11 mouse cellular contexts compared by ENCODE assay signal in the genomic region with DNA sequence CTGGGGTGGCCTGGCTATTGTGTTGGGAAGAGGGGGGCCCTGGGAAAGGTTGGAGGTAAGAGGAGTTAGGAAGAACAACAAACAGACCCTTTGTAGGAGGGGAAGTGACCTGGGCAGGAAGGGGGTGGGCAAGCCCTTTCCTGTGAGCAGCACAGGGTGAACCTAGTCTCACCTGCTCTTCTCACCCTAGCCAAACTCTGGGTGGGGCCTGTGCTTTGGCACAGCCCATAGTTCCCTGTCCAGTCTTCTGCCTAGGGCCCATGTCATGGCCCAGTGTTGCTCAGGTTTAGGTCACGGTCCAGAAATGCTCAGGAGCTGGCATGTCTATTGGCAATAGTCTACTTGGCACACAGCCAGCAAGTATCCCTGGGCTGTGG. TPM values are rescaled to one million over a fixed set of nuclear protein-coding genes. Genes with fewer than 3 reads are reported as not detected.
DNase-seq lines count a peak whose midpoint lies in the region; ATAC-seq lines count a peak whose summit lies in the region.
"Had no signal": no experiment of that assay in that cellular context is flagged by ENCODE, and none has a peak within 500 bp of the region (broad histone marks: within the 10 kb centered on the region; RNA-seq: fewer than 3 reads in every experiment).

No protein-coding gene starts in this region.

- no peaks in the 10 kb centered on the region for H3K9me3 ChIP-seq in heart, embryonic 12.5 days (replicated peaks)
- no peaks in the 10 kb centered on the region for H3K9me3 ChIP-seq in liver, embryonic 15.5 days (replicated peaks)
- no peaks in the 10 kb centered on the region for H3K9me3 ChIP-seq in neural tube, embryonic 15.5 days (replicated peaks)

- no peak for DNase-seq in heart, adult 8-10 months (ENCODE audit: low spot score)
- peak; percentile 55 for DNase-seq in 3T3-L1 (ENCODE audit: low read depth, low spot score)
- DNase-seq in spleen, postnatal 14 days (ENCODE audit: low spot score in 2 of 2) = no peak

- H3K36me3 ChIP-seq in heart, embryonic 12.5 days = no peaks in the 10 kb centered on the region
- no peaks in the 10 kb centered on the region for H3K36me3 ChIP-seq in liver, embryonic 15.5 days (replicated peaks)
- peaks cover 4% of the 10 kb centered on the region; the same call in 1 of the 2 replicates for H3K36me3 ChIP-seq in neural tube, embryonic 15.5 days

- WGBS in heart, embryonic 12.5 days = 71% methylated on average over 1 of the region's 1 CpGs
- 41% methylated on average over 1 of the region's 1 CpGs for WGBS in liver, embryonic 15.5 days (ENCODE audit: insufficient replicate concordance)
- WGBS in neural tube, embryonic 15.5 days = 69% methylated on average over 1 of the region's 1 CpGs

- peaks cover 24% of the 10 kb centered on the region for H3K4me1 ChIP-seq in heart, embryonic 12.5 days (replicated peaks)
- H3K4me1 ChIP-seq in liver, embryonic 15.5 days (replicated peaks) = 0 out of 2 replicates have a peak, but pooled peaks cover 13% of the 10 kb centered on the region
- H3K4me1 ChIP-seq in neural tube, embryonic 15.5 days = no peaks in the 10 kb centered on the region; the same call in 1 of the 2 replicates

- H3K9ac ChIP-seq in heart, embryonic 12.5 days = 0 out of 2 replicates have a peak overlapping the region, but pooled peaks have one; percentile 2
- H3K9ac ChIP-seq in liver, embryonic 15.5 days = no peak overlapping the region
- H3K9ac ChIP-seq in neural tube, embryonic 15.5 days (replicated peaks) = no peak overlapping the region

- no peak overlapping the region for H3K4me2 ChIP-seq in heart, embryonic 12.5 days
- no peak overlapping the region for H3K4me2 ChIP-seq in liver, embryonic 15.5 days
- no peak overlapping the region for H3K4me2 ChIP-seq in neural tube, embryonic 15.5 days

- ATAC-seq in heart, embryonic 12.5 days (ENCODE audit: insufficient number of reproducible peaks, low FRiP score) = peak; percentile 23; the same call in 1 of the 2 replicates
- ATAC-seq in granulocyte monocyte progenitor cell, adult 5-6 weeks (replicated peaks; ENCODE audit: poor library complexity, severe bottlenecking) = 0 out of 2 replicates have a peak, but pooled peaks have one; percentile 4
- ATAC-seq in liver, embryonic 15.5 days (ENCODE audit: insufficient read depth) = peak; percentile 53
- ATAC-seq in activated CD4-positive, CD25-positive, alpha-beta regulatory T cell, adult 4 months = no peak
- no peak for ATAC-seq in neural tube, embryonic 15.5 days (ENCODE audit: low FRiP score)

- H3K27me3 ChIP-seq in heart, embryonic 12.5 days (replicated peaks) = no peaks in the 10 kb centered on the region
- no peaks in the 10 kb centered on the region; the same call in 1 of the 2 replicates for H3K27me3 ChIP-seq in liver, embryonic 15.5 days
- H3K27me3 ChIP-seq in neural tube, embryonic 15.5 days (replicated peaks) = no peaks in the 10 kb centered on the region

- no peak overlapping the region for H3K4me3 ChIP-seq in heart, embryonic 12.5 days
- H3K4me3 ChIP-seq in liver, embryonic 15.5 days (replicated peaks) = no peak overlapping the region
- no peak overlapping the region for H3K4me3 ChIP-seq in neural tube, embryonic 15.5 days (replicated peaks)

- H3K27ac ChIP-seq in heart, embryonic 12.5 days (ENCODE audit: poor library complexity, severe bottlenecking) = peak overlapping the region; percentile 50; the same call in 1 of the 2 replicates
- H3K27ac ChIP-seq in liver, embryonic 15.5 days (replicated peaks) = no peak overlapping the region
- H3K27ac ChIP-seq in neural tube, embryonic 15.5 days (replicated peaks) = no peak overlapping the region

RNA-seq across cellular contexts. Expression of gene Scgb1a1, which starts 19.6 kb away (rescaled TPM):
- polyA plus RNA-seq in heart, embryonic 12.5 days (2016; fragmentation: Nextera tagmentation; extraction: Ambion mirVana) = not detected in 2 replicates
- 10 to 100 TPM in 1 of 4 experiments, not detected in 3; 44.8 TPM for total RNA-seq in heart, adult 8-10 months (2022)
- not detected in 2 replicates for total RNA-seq in granulocyte monocyte progenitor cell, adult 5-6 weeks (2014; fragmentation: Nextera tagmentation)
- not detected in 2 replicates for total RNA-seq in granulocyte monocyte progenitor cell, adult 5-6 weeks (2017)
- not detected in 2 replicates for polyA plus RNA-seq in liver, embryonic 15.5 days (2015; fragmentation: Nextera tagmentation; extraction: Ambion mirVana)
- polyA plus RNA-seq in activated CD4-positive, CD25-positive, alpha-beta regulatory T cell, adult 4 months (2017; shearing (Covaris generic)) = not detected
- polyA plus RNA-seq in neural tube, embryonic 15.5 days (2015; fragmentation: Nextera tagmentation; extraction: Ambion mirVana) = not detected in 2 replicates
- total RNA-seq: common myeloid progenitor, adult 5-6 weeks; gastrocnemius, postnatal 25 days; left cerebral cortex, adult 18-20 months had no signal

RNA-seq across cellular contexts. Expression of gene Asrgl1, which starts 28.1 kb away (rescaled TPM):
- 11.3 and 14.1 TPM in 2 replicates for polyA plus RNA-seq in heart, embryonic 12.5 days (2016; fragmentation: Nextera tagmentation; extraction: Ambion mirVana)
- 10 to 100 TPM; 31.9 to 37.3 (median 37.2) TPM for total RNA-seq in heart, adult 8-10 months (2022)
- 22.0 and 32.6 TPM in 2 replicates for total RNA-seq in granulocyte monocyte progenitor cell, adult 5-6 weeks (2014; fragmentation: Nextera tagmentation)
- 26.9 and 30.5 TPM in 2 replicates for total RNA-seq in granulocyte monocyte progenitor cell, adult 5-6 weeks (2017)
- 6.7 and 7.9 TPM in 2 replicates for polyA plus RNA-seq in liver, embryonic 15.5 days (2015; fragmentation: Nextera tagmentation; extraction: Ambion mirVana)
- 10 to 100 TPM; 23.1 to 40.1 TPM for polyA plus RNA-seq in activated CD4-positive, CD25-positive, alpha-beta regulatory T cell, adult 4 months (2017; shearing (Covaris generic))
- polyA plus RNA-seq in neural tube, embryonic 15.5 days (2015; fragmentation: Nextera tagmentation; extraction: Ambion mirVana) = 31.6 and 32.6 TPM in 2 replicates

Comparison
In these comparisons a context has a peak if more than half of its experiments do, and no peak if none do; other contexts are left out.
1. ATAC-seq: peak in heart, embryonic 12.5 days (single experiment), granulocyte monocyte progenitor cell, adult 5-6 weeks (single experiment) and liver, embryonic 15.5 days (single experiment); none in activated CD4-positive, CD25-positive, alpha-beta regulatory T cell, adult 4 months (single experiment) and neural tube, embryonic 15.5 days (single experiment).